Mouse (Mus musculus) testis, adult 2 months (tissue): ENCODE measurements around the gene Suv39h1.

ENCODE experiments used
- CTCF ChIP-seq: fragments of 200-500 bp; IDR thresholded peaks from 2 replicates; pipeline ENCODE4 v1.5.1; 2012; ENCODE audit warnings: low read depth, mild to moderate bottlenecking, inconsistent platforms, low read length, moderate library complexity; ENCODE audit not compliant: control insufficient read depth, insufficient read depth, insufficient replicate concordance
- POLR2A ChIP-seq: fragments of 200-500 bp; IDR thresholded peaks from 2 replicates; pipeline ENCODE4 v1.6.1; 2012; ENCODE audit warnings: low read depth, mild to moderate bottlenecking, inconsistent platforms, low read length, moderate library complexity; ENCODE audit not compliant: control insufficient read depth

GRCm38 (mm10) chrX:8069166-8069565 is 5.4 kb downstream of the Suv39h1 start:
- TF ChIP-seq POLR2A (no peak), CTCF (no peak)
